Mouse (Mus musculus) thymus, postnatal 0 days (tissue): ENCODE measurements around the gene Itch. TPM values are rescaled to one million over a fixed set of nuclear protein-coding genes. Genes with fewer than 3 reads are reported as not detected.

ENCODE experiments used
- polyA plus RNA-seq: library from polyadenylated mRNA; unstranded; fragments of >200 nt; fragmentation: Nextera tagmentation; extraction: Ambion mirVana; gene quantifications from 2 replicates; pipeline ENCODE4 v1.2.1, GENCODE M21; 2015

Gene Itch
- polyA plus RNA-seq, 1 experiment from 2014 or later: 36.7 TPM

Other genes starting within 250 kb of the Itch start
- 106 and 113 TPM in 2 replicates for gene Eif2s2, start 240.6 kb upstream of the Itch start, polyA plus RNA-seq
- gene Gm14226, start 115.2 kb upstream of the Itch start, polyA plus RNA-seq: 0.05 TPM in 2 replicates
- gene Ahcy, start 59.0 kb upstream of the Itch start, polyA plus RNA-seq: 50.9 and 53.8 TPM in 2 replicates
- gene Dynlrb1, start 103.0 kb downstream of the Itch start, polyA plus RNA-seq: 410 and 468 TPM in 2 replicates
- 74.0 and 84.3 TPM in 2 replicates for gene Map1lc3a, start 142.8 kb downstream of the Itch start, polyA plus RNA-seq
- 30.7 and 39.2 TPM in 2 replicates for gene Pigu, start 223.9 kb downstream of the Itch start, polyA plus RNA-seq
- gene Trp53inp2, start 247.6 kb downstream of the Itch start, polyA plus RNA-seq: 6.9 and 9.6 TPM in 2 replicates